Mouse (Mus musculus) adrenal gland, adult 2 months (tissue): ENCODE data around the gene Il22. TPM values are rescaled to one million over a fixed set of nuclear protein-coding genes. Genes with fewer than 3 reads are reported as not detected.
"Not testable (repeated sequence)": the region's sequence is repeated elsewhere in the genome, so short reads cannot be mapped to it uniquely, and the experiment has no call there.

Experiments used
- DNase-seq: peaks from one replicate; pipeline ENCODE4 v3.0.0; 2021
- long read RNA-seq: library from polyadenylated mRNA; stranded (forward); transcript quantifications from one replicate; pipeline ENCODE4 v2.0.0, GENCODE M21; 2021
- polyA plus RNA-seq: library from polyadenylated mRNA; depleted of rRNA; stranded (reverse); fragments of >200 nt; gene quantifications from 2 replicates; pipeline ENCODE4 v1.2.3, GENCODE M21; 2012; rRNA removed
- total RNA-seq, 2 experiments: library from RNA; stranded (reverse); gene quantifications; 2 replicates each; pipeline ENCODE4 v1.2.3; 2021

Gene Il22
- total RNA-seq (not detected), polyA plus RNA-seq (not detected in 2 replicates)
- long read RNA-seq, result 0 reads

- no peak for DNase-seq
These were observed at the start of gene Il22 for GRCm38 (mm10) chr10:118204642-118205041. TSS of gene Il22 (plus strand) at chr10:118204942.

- no peak for DNase-seq
These were observed 48.8 kb upstream of the Il22 start for GRCm38 (mm10) chr10:118155932-118156331.

GRCm38 (mm10) chr10:118161131-118161530 is 43.6 kb upstream of the Il22 start:
- no peak for DNase-seq

- DNase-seq, result no peak
These were observed 35.5 kb upstream of the Il22 start for GRCm38 (mm10) chr10:118169212-118169611.

GRCm38 (mm10) chr10:118172416-118172815 is 32.3 kb upstream of the Il22 start:
- DNase-seq, result no peak

- DNase-seq, result no peak
These were observed 31.9 kb upstream of the Il22 start for GRCm38 (mm10) chr10:118172876-118173275.

GRCm38 (mm10) chr10:118175542-118175941 is 29.2 kb upstream of the Il22 start:
- not testable (repeated sequence) for DNase-seq

GRCm38 (mm10) chr10:118178735-118179151 is 26.0 kb upstream of the Il22 start:
- no peak for DNase-seq

- DNase-seq, result no peak
These were observed 25.5 kb upstream of the Il22 start for GRCm38 (mm10) chr10:118179265-118179664.

- DNase-seq, result not testable (repeated sequence)
These were observed 9.6 kb upstream of the Il22 start for GRCm38 (mm10) chr10:118195150-118195549.

- DNase-seq, result not testable (repeated sequence)
These were observed 11.1 kb downstream of the Il22 start for GRCm38 (mm10) chr10:118215719-118216393.

- DNase-seq, result not testable (repeated sequence)
These were observed 22.9 kb downstream of the Il22 start for GRCm38 (mm10) chr10:118227629-118228028.

GRCm38 (mm10) chr10:118232607-118233006 is 27.9 kb downstream of the Il22 start:
- not testable (repeated sequence) for DNase-seq

- not testable (repeated sequence) for DNase-seq
These were observed 35.9 kb downstream of the Il22 start, which contains the start of gene Gm32717 for GRCm38 (mm10) chr10:118240680-118241079. TSS of gene Gm32717 (minus strand) at chr10:118240780.

- DNase-seq, result peak; percentile 49
These were observed 44.4 kb downstream of the Il22 start for GRCm38 (mm10) chr10:118249006-118249595.

- DNase-seq, result peak; percentile 24
These were observed 46.1 kb downstream of the Il22 start for GRCm38 (mm10) chr10:118250852-118251295.

- DNase-seq, result not testable (repeated sequence)
These were observed 53.6 kb downstream of the Il22 start, which contains the start of gene Gm32802 for GRCm38 (mm10) chr10:118258388-118258787. TSS of gene Gm32802 (plus strand) at chr10:118258688.

Other genes with a start within 250 kb of the Il22 start
- gene Mdm1, start 63.1 kb upstream of the Il22 start, total RNA-seq, result 10 to 100 TPM in 1 of 2 experiments, 1 to 10 TPM in 1; 8.0 to 16.3 TPM
- gene Mdm1, start 63.1 kb upstream of the Il22 start, polyA plus RNA-seq, result 1.8 and 2.3 TPM in 2 replicates
- under 1 TPM; 0.37 to 0.48 TPM for gene Gm32717, start 35.8 kb downstream of the Il22 start, total RNA-seq
- not detected in 2 replicates for gene Gm32717, start 35.8 kb downstream of the Il22 start, polyA plus RNA-seq
- gene Gm32802, start 53.7 kb downstream of the Il22 start, total RNA-seq, result under 1 TPM; 0.37 to 0.48 TPM
- gene Gm32802, start 53.7 kb downstream of the Il22 start, polyA plus RNA-seq, result not detected in 2 replicates
- not detected for gene Iltifb, start 90.1 kb downstream of the Il22 start, total RNA-seq
- not detected in 2 replicates for gene Iltifb, start 90.1 kb downstream of the Il22 start, polyA plus RNA-seq
- gene Gm9040, start 122.0 kb downstream of the Il22 start, total RNA-seq, result not detected
- not detected in 2 replicates for gene Gm9040, start 122.0 kb downstream of the Il22 start, polyA plus RNA-seq
- gene Gm9044, start 127.5 kb downstream of the Il22 start, total RNA-seq, result not detected
- not detected in 2 replicates for gene Gm9044, start 127.5 kb downstream of the Il22 start, polyA plus RNA-seq
- not detected for gene Gm9045, start 132.9 kb downstream of the Il22 start, total RNA-seq
- gene Gm9045, start 132.9 kb downstream of the Il22 start, polyA plus RNA-seq, result not detected in 2 replicates
- not detected for gene Gm9046, start 138.3 kb downstream of the Il22 start, total RNA-seq
- not detected in 2 replicates for gene Gm9046, start 138.3 kb downstream of the Il22 start, polyA plus RNA-seq
- gene Gm9048, start 143.7 kb downstream of the Il22 start, total RNA-seq, result not detected
- gene Gm9048, start 143.7 kb downstream of the Il22 start, polyA plus RNA-seq, result not detected in 2 replicates
- gene Gm9049, start 149.2 kb downstream of the Il22 start, total RNA-seq, result not detected
- gene Gm9049, start 149.2 kb downstream of the Il22 start, polyA plus RNA-seq, result not detected in 2 replicates
- gene Ifng, start 236.1 kb downstream of the Il22 start, total RNA-seq, result not detected
- not detected in 2 replicates for gene Ifng, start 236.1 kb downstream of the Il22 start, polyA plus RNA-seq